Mouse (Mus musculus) midbrain, embryonic 15.5 days (tissue): ENCODE measurements around the gene Snrpf. TPM values are rescaled to one million over a fixed set of nuclear protein-coding genes. Genes with fewer than 3 reads are reported as not detected.

Experiments used
- ATAC-seq: fragments of 200-750 bp; cut with Nextera tagmentation; replicated peaks from 2 replicates; pipeline ENCODE4 v1.8.0; 2017; ENCODE audit warnings: moderate TSS enrichment
- H3K27ac ChIP-seq: fragments of 300-500 bp; sonication (generic); 2 replicates; pipeline ENCODE4 v1.5.1; 2015; ENCODE audit warnings: mild to moderate bottlenecking, inconsistent platforms
- H3K27me3 ChIP-seq: fragments of 300-500 bp; sonication (generic); replicated peaks from 2 replicates; pipeline ENCODE4 v1.6.1; 2015; ENCODE audit warnings: inconsistent platforms
- H3K36me3 ChIP-seq: fragments of 300-500 bp; sonication (generic); replicated peaks from 2 replicates; pipeline ENCODE4 v1.6.1; 2015; ENCODE audit warnings: inconsistent platforms
- H3K4me1 ChIP-seq: fragments of 300-500 bp; sonication (generic); 2 replicates; pipeline ENCODE4 v1.6.1; 2015; ENCODE audit warnings: inconsistent platforms
- H3K4me2 ChIP-seq: fragments of 300-500 bp; sonication (generic); 2 replicates; pipeline ENCODE4 v1.6.1; 2015; ENCODE audit warnings: inconsistent platforms, mild to moderate bottlenecking, moderate library complexity
- H3K4me3 ChIP-seq: fragments of 300-500 bp; sonication (generic); 2 replicates; pipeline ENCODE4 v1.5.1; 2015; ENCODE audit warnings: mild to moderate bottlenecking, inconsistent platforms
- H3K9ac ChIP-seq: fragments of 300-500 bp; sonication (generic); 2 replicates; pipeline ENCODE4 v1.6.1; 2015; ENCODE audit warnings: mild to moderate bottlenecking, inconsistent platforms
- H3K9me3 ChIP-seq: fragments of 300-500 bp; sonication (generic); 2 replicates; pipeline ENCODE4 v1.6.1; 2016; ENCODE audit warnings: inconsistent platforms
- WGBS: fragments of 180-500 bp; shearing (Covaris S2); methylation state at CpG from one replicate; pipeline ENCODE4 v1.1.7; 2015; ENCODE audit warnings: mixed read lengths; 5-methylcytosine and 5-hydroxymethylcytosine counted together
- polyA plus RNA-seq: library from polyadenylated mRNA; unstranded; fragments of >200 nt; fragmentation: Nextera tagmentation; extraction: Ambion mirVana; gene quantifications from 2 replicates; pipeline ENCODE4 v1.2.1, GENCODE M21; 2015

The Snrpf gene
- polyA plus RNA-seq, 1 experiment from 2014 or later, result 59.1 TPM

- no peak overlapping the region for H3K4me3 ChIP-seq
- no peaks in the 10 kb centered on the region for H3K27me3 ChIP-seq
- no peaks in the 10 kb centered on the region for H3K9me3 ChIP-seq
- no peak for ATAC-seq
- H3K9ac ChIP-seq, result no peak overlapping the region
- 25% methylated on average over 4 of the region's 4 CpGs for WGBS
- peaks cover 11% of the 10 kb centered on the region for H3K4me1 ChIP-seq
- H3K27ac ChIP-seq, result no peak overlapping the region
- H3K4me2 ChIP-seq, result no peak overlapping the region
- H3K36me3 ChIP-seq, result no peaks in the 10 kb centered on the region
These were observed 47.1 kb downstream of the Snrpf start for GRCm38 (mm10) chr10:93542356-93542755.

DNA sequence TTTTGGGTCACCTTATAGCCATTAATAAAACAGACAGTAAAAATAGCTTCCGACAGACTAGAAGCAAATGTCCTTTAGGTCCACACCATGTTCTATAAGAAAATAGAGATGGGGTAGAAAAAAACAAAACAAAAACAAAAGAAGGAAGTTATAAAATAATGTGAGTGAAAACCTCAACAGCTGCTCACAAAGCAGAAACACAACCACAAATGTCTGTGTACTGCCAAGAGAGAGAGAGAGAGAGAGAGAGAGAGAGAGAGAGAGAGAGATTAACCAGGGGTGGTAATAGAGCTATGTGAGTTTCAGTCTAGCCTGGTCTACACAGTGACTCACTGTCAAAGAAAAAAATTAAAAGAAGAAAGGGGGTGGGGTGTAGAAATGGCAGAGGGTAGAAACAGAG is 47.9 kb downstream of the Snrpf start:
- H3K36me3 ChIP-seq, result no peaks in the 10 kb centered on the region
- no peak overlapping the region for H3K4me3 ChIP-seq
- no peak for ATAC-seq
- H3K27me3 ChIP-seq, result no peaks in the 10 kb centered on the region
- WGBS, result 98% methylated on average over 1 of the region's 1 CpGs
- H3K27ac ChIP-seq, result no peak overlapping the region
- no peak overlapping the region for H3K4me2 ChIP-seq
- H3K9ac ChIP-seq, result no peak overlapping the region
- no peaks in the 10 kb centered on the region for H3K9me3 ChIP-seq
- peaks cover 11% of the 10 kb centered on the region for H3K4me1 ChIP-seq

- no peaks in the 10 kb centered on the region for H3K27me3 ChIP-seq
- no peak within 1 kb of the TSS for H3K27ac ChIP-seq
- peak within 1 kb of the TSS; percentile 61 for H3K4me2 ChIP-seq
- WGBS, result 68% methylated on average over 17 of the region's 17 CpGs
- H3K4me3 ChIP-seq, result peak within 1 kb of the TSS; percentile 32
- no peaks in the 10 kb centered on the region for H3K9me3 ChIP-seq
- no peak for ATAC-seq
- peaks cover 11% of the 10 kb centered on the region for H3K4me1 ChIP-seq
- H3K36me3 ChIP-seq, result no peaks in the 10 kb centered on the region
- 0 out of 2 replicates have a peak within 1 kb of the TSS, but pooled peaks have one; percentile 15 for H3K9ac ChIP-seq
These were observed 48.9 kb downstream of the Snrpf start, which contains the start of gene Ccdc38 for GRCm38 (mm10) chr10:93540431-93541210. TSS of gene Ccdc38 (plus strand) at chr10:93540632.

DNA sequence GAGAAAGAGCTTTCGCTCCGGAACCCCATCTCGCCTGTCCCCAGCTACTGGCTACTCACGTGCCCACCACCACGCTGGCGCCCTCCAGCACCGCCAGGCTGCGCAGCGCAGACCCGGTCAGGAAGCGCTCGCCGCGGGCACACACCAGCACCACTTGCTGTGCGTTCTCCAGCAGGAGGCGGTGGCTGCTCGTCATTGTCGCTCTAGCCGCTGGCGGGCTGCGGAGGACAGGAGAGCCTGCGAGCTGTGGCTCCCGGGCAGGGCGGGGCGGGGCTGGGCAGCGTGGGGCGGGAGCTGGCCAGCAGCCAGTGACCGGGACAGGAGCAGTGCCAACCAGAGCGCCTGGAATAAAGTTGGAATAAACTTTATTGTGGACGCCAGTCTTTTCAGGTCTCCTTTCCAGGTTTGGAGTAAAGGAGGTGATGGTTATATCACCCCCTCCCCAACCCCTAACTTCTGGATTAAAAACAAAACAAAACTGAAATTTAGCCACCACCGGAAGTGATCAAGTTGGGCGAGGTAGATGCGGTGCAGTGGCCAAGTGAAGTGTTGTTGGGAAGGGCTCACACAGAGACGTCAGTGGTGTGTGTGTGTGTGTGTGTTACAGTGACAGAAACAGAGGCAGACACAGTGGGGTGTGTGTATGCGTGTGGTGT is 49.6 kb downstream of the Snrpf start, which contains the start of gene Amdhd1:
Gene Amdhd1 (minus strand): TSS at position 259 of the 656 bp plus-strand sequence.
- Histone ChIP-seq H3K27ac (no peak within 1 kb of the TSS), H3K27me3 (no peaks in the 10 kb centered on the region), H3K9me3 (no peaks in the 10 kb centered on the region), H3K9ac (0 out of 2 replicates have a peak within 1 kb of the TSS, but pooled peaks have one; percentile 15), H3K36me3 (no peaks in the 10 kb centered on the region), H3K4me3 (peak within 1 kb of the TSS; percentile 32), H3K4me2 (peak within 1 kb of the TSS; percentile 61), H3K4me1 (peaks cover 11% of the 10 kb centered on the region)
- peak; percentile 91 for ATAC-seq
- WGBS, result 3% methylated on average over 35 of the region's 35 CpGs

DNA sequence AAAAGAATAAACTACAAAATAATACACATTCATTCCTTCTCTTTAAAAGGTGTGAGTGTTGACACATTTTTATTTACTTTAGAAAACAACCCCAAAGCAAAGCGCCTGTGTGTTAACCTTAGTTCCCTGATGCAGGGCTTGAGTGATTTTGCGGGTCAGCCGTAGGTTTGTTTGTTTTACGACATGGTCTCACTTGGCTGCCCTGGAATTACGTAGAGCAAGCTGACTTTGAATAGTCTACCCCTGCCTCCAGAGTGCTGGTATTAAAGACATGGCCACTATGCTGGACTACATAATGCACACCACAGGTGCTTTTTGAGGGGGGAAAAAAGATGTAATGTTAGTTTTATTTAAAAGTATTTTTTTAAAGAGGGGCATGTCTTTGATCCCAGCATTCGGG is 50.7 kb downstream of the Snrpf start:
- Histone ChIP-seq H3K9ac (no peak overlapping the region), H3K4me3 (no peak overlapping the region), H3K27me3 (no peaks in the 10 kb centered on the region), H3K4me1 (peaks cover 16% of the 10 kb centered on the region), H3K9me3 (no peaks in the 10 kb centered on the region), H3K4me2 (no peak overlapping the region), H3K36me3 (no peaks in the 10 kb centered on the region), H3K27ac (no peak overlapping the region)
- WGBS, result 68% methylated on average over 6 of the region's 6 CpGs
- ATAC-seq, result no peak

DNA sequence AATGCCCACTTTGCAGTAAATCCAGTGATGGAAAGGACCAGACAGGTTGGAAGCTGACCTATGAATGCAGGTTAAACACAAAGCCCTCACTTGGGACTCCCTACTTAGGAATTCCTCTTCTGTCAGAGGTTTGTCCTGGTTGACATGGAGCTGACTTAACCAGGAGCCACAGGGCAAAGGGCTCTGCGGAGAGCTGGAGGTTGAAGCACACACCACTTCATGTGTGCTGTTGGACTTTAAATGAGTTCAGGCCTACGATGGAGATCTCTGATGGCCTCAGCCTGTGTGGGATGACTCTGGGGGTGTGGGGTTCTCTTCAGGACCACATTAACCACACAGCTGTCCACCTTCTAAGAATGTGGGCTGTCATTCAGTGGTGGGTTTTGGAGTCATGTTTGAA is 51.2 kb downstream of the Snrpf start:
- Histone ChIP-seq H3K36me3 (no peaks in the 10 kb centered on the region), H3K9me3 (no peaks in the 10 kb centered on the region), H3K27me3 (no peaks in the 10 kb centered on the region), H3K9ac (no peak overlapping the region), H3K4me3 (no peak overlapping the region), H3K4me1 (peaks cover 16% of the 10 kb centered on the region), H3K27ac (no peak overlapping the region), H3K4me2 (no peak overlapping the region)
- WGBS, result 84% methylated on average over 2 of the region's 2 CpGs
- no peak for ATAC-seq

Other genes with a start within 250 kb of the Snrpf start
- gene Lta4h, start 136.3 kb downstream of the Snrpf start, polyA plus RNA-seq, result 84.9 and 85.9 TPM in 2 replicates
- gene Hal, start 100.9 kb downstream of the Snrpf start, polyA plus RNA-seq, result 0.35 TPM in 1 of 2 replicates, not detected in the other
- 0.06 and 0.11 TPM in 2 replicates for gene Amdhd1, start 49.7 kb downstream of the Snrpf start, polyA plus RNA-seq
- 0.30 and 0.33 TPM in 2 replicates for gene Ccdc38, start 49.1 kb downstream of the Snrpf start, polyA plus RNA-seq
- 1.2 and 1.8 TPM in 2 replicates for gene Ntn4, start 51.0 kb upstream of the Snrpf start, polyA plus RNA-seq
- 0.32 and 0.61 TPM in 2 replicates for gene Usp44, start 241.8 kb upstream of the Snrpf start, polyA plus RNA-seq